Mouse (Mus musculus) gastrocnemius, adult 2 months (tissue): ENCODE measurements around the gene Pkd1. TPM values are rescaled to one million over a fixed set of nuclear protein-coding genes. Genes with fewer than 3 reads are reported as not detected.

Source experiments
- DNase-seq: peaks from one replicate; pipeline ENCODE4 v3.0.0; 2022
- H3K27ac ChIP-seq: fragments of 200-600 bp; 2 replicates; pipeline ENCODE4 v1.8.1; 2022; ENCODE audit warnings: mild to moderate bottlenecking
- H3K4me3 ChIP-seq: fragments of 200-600 bp; 2 replicates; pipeline ENCODE4 v1.8.1; 2022; ENCODE audit warnings: mild to moderate bottlenecking, moderate library complexity
- CTCF ChIP-seq: fragments of 200-600 bp; IDR thresholded peaks from 2 replicates; pipeline ENCODE4 v1.8.1; 2022; ENCODE audit warnings: antibody characterized with exemption, mild to moderate bottlenecking, moderate library complexity
- intact Hi-C: fragments of 180-260 bp; cut with DNase I; formaldehyde crosslinking; loops from one replicate; pipeline ENCODE4 v1.15.1; 2025
- microRNA-seq: library from miRNA; unstranded; fragments of <30 nt; microRNA quantifications from one replicate; pipeline ENCODE4 v1.2.0, GENCODE M21; 2021
- total RNA-seq, 2 experiments: library from RNA; stranded (reverse); gene quantifications; 2 replicates each; pipeline ENCODE4 v1.2.3; 2021

Pkd1 gene
- total RNA-seq, 2 experiments from 2014 or later, result 18.3 to 25.0 TPM

- intact Hi-C loops, result no loop called here
- Histone ChIP-seq H3K27ac (peak overlapping the region; percentile 94), H3K4me3 (peak overlapping the region; percentile 83)
- no peak for DNase-seq
- no peak for TF ChIP-seq CTCF
Observed at GRCm38 (mm10) chr17:24645916-24646315, 96.3 kb downstream of the Pkd1 start.

Small RNA genes lying within 50 kb of the gene (microRNA-seq; reads per million reads assigned to microRNA genes)
- not detected for gene Gm24589

Other genes starting within 250 kb of the Pkd1 start
- not detected for gene Abca17, start 198.8 kb upstream of the Pkd1 start, total RNA-seq
- 1 to 10 TPM; 6.8 to 7.9 TPM for gene Abca3, start 197.9 kb upstream of the Pkd1 start, total RNA-seq
- 10 to 100 TPM; 51.9 TPM for gene Rnps1, start 135.3 kb upstream of the Pkd1 start, total RNA-seq
- 100 to 1,000 TPM; 112 to 209 TPM for gene Eci1, start 123.2 kb upstream of the Pkd1 start, total RNA-seq
- 1 to 10 TPM; 1.4 to 2.2 TPM for gene Dnase1l2, start 106.7 kb upstream of the Pkd1 start, total RNA-seq
- gene E4f1, start 79.5 kb upstream of the Pkd1 start, total RNA-seq, result 10 to 100 TPM; 11.4 to 16.5 TPM
- 10 to 100 TPM; 50.8 to 56.3 TPM for gene Pgp, start 79.4 kb upstream of the Pkd1 start, total RNA-seq
- not detected for gene Bricd5, start 76.0 kb upstream of the Pkd1 start, total RNA-seq
- gene Mlst8, start 70.8 kb upstream of the Pkd1 start, total RNA-seq, result 10 to 100 TPM; 12.1 to 14.8 TPM
- under 1 TPM in 1 of 2 experiments, not detected in 1; 0.08 TPM for gene Caskin1, start 61.2 kb upstream of the Pkd1 start, total RNA-seq
- gene Traf7, start 21.9 kb upstream of the Pkd1 start, total RNA-seq, result 10 to 100 TPM; 27.3 to 35.2 TPM
- not detected for gene Rab26, start 15.6 kb upstream of the Pkd1 start, total RNA-seq
- 10 to 100 TPM; 84.9 to 90.4 TPM for gene Tsc2, start 82.8 kb downstream of the Pkd1 start, total RNA-seq
- 1 to 10 TPM; 2.6 to 3.4 TPM for gene Nthl1, start 82.8 kb downstream of the Pkd1 start, total RNA-seq
- 10 to 100 TPM; 27.8 to 52.9 TPM for gene Slc9a3r2, start 100.5 kb downstream of the Pkd1 start, total RNA-seq
- not detected for gene Npw, start 108.6 kb downstream of the Pkd1 start, total RNA-seq
- gene Zfp598, start 119.9 kb downstream of the Pkd1 start, total RNA-seq, result 10 to 100 TPM; 22.1 to 24.5 TPM
- not detected for gene Syngr3, start 140.1 kb downstream of the Pkd1 start, total RNA-seq
- 10 to 100 TPM; 32.8 to 37.5 TPM for gene Gfer, start 146.3 kb downstream of the Pkd1 start, total RNA-seq
- gene Noxo1, start 146.4 kb downstream of the Pkd1 start, total RNA-seq, result under 1 TPM; 0.56 to 0.74 TPM
- gene Tbl3, start 157.8 kb downstream of the Pkd1 start, total RNA-seq, result 10 to 100 TPM; 15.5 to 16.7 TPM
- gene Rnf151, start 168.2 kb downstream of the Pkd1 start, total RNA-seq, result not detected
- gene Rps2, start 168.3 kb downstream of the Pkd1 start, total RNA-seq, result 100 to 1,000 TPM; 508 to 641 TPM
- gene Ndufb10, start 174.6 kb downstream of the Pkd1 start, total RNA-seq, result 100 to 1,000 TPM; 367 to 608 TPM
- gene Rpl3l, start 178.0 kb downstream of the Pkd1 start, total RNA-seq, result 100 to 1,000 TPM; 753 to 889 TPM
- 100 to 1,000 TPM; 165 to 220 TPM for gene Msrb1, start 186.8 kb downstream of the Pkd1 start, total RNA-seq
- gene Hs3st6, start 203.2 kb downstream of the Pkd1 start, total RNA-seq, result not detected